Mouse (Mus musculus) c-Kit-negative CD71-positive TER-119-positive erythroid progenitor cells, embryonic 14.5 days (primary cell): ENCODE measurements around the gene Fcgbp.
"Not testable (repeated sequence)": the region's sequence is repeated elsewhere in the genome, so short reads cannot be mapped to it uniquely, and the experiment has no call there.

Experiments
- DNase-seq: peaks from one replicate; pipeline ENCODE4 v3.0.0-alpha.2; 2013; ENCODE audit warnings: low read depth, low spot score

Fcgbp gene

DNA sequence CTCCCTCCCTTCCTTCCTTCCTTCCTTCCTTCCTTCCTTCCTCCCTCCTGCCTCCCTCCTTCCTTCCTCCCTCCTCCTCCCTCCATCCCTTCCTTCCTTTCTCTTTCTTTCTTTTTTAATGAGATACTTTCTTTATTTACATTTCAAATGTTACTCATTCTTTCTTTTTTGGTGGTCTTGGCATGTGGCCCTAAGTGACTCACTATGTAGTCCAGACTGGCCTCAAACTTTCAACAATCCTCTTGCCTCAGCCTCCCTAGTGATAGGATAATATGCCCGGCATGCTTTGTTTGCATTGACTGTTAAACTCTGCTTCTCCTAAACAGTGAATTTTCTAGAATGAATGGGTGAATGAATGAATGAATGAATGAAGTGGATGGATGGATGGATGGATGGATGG is 78.8 kb downstream of the Fcgbp start:
- no peak for DNase-seq

DNA sequence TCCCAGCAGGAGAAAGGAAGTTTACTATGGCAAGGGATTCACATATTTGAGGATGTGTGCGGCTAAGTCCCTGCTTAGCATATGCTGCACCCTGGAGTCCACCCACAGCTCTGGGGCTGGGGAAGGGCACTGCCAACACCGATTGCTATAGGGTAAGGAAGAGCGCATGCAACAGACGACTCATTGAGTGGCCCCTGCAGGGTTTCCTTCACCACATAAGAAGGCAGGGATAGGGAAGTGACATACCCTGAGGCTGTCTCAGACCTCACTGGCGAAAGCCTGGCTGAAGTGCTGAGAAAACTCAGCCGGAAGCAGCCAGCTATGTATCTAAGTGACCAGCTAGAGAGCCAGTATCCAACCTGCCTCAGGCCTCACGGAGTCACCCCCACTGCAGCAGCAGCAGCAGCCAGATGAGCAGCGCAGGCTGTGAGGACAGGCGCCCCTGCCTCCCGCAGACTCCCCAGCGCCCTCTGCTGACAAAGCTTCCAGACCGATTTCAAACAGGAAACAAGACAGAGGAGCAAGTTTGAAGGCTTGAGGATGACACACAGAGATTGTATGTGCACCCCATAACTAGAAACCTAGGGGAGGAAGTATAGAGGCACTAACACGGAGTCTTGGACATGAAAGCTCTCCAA is 80.7 kb downstream of the Fcgbp start:
- DNase-seq, result no peak

DNA sequence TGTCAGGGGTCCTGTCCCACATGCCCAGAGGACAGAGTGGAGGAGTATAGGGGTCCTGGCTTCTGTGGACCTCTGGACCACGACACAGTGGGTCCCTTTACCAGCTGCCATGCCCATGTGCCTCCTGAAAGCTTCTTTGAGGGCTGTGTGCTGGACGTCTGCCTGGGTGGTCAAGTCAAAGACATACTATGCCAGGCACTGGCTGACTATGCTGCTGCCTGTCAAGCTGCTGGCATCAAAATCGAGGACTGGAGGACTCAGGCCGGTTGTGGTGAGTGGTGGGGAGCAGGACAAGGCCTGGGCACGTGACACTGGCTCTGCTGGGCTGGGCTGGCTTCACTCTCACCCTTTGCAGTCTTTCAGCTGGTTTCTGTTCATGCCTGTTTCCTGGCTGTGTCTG is 82.6 kb downstream of the Fcgbp start:
- DNase-seq, result not testable (repeated sequence)

DNA sequence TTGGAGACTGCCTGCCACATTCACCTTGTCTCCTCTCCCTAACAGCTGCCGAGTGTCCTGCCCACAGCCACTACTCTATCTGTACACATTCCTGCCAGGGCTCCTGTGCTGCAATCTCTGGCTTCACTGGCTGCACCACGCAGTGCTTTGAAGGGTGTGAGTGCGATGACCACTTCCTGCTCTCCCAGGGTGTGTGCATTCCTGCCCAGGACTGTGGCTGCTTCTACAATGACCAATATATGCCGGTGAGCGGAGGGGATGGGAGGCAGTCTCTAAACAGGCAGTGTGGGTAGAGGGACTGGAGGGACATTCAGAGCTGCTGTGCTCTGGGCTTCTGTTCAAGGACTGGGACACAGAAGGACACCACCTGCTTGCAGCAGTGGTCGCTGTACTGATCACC is 88.3 kb downstream of the Fcgbp start:
- no peak for DNase-seq

DNA sequence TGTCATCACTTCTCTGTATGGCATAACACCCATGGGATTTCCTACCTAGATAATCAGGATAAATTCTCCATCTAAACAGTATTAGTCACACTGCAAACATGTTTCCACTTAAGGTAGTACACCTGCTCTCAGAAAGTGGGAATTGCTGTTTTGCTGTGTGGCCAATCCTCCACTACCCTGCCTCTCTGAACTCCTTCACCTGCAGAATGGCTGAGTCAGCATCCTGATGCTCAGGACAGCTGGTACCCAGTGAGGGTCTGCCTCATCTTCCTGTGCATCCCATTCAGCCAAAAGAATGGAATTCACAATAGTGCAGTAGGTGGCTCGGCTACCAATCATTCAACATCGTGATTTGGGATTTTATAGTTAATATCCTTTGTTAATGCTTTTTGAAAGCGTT is 88.9 kb downstream of the Fcgbp start:
- DNase-seq, result no peak

DNA sequence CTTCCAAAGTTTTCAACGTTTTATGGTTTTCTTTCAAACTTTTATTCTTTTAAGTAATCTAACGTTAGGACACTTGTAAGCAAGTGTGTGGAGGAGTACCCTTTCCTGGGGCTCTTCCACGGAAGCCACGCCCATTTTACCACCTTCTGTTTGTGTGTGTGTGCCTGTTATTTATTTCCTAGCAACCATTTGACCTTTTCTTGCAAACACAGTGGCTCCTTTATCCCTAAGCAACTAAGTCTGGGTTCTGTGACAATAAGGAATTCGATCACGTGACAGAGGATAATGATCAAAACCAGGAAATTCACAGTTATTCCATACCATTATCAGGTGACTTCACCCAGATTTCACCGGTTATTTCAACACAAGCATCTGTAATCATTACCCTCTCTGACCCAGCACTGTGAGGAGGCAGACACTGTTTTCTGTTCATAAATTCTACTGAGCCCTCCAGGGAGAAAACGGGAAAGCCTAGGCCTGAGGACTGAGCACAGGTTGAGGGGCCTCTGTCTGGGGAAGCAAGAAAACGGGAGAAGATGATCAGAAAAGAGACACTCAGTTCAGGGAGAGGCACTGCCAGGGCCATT is 90.2 kb downstream of the Fcgbp start:
- DNase-seq, result no peak

DNA sequence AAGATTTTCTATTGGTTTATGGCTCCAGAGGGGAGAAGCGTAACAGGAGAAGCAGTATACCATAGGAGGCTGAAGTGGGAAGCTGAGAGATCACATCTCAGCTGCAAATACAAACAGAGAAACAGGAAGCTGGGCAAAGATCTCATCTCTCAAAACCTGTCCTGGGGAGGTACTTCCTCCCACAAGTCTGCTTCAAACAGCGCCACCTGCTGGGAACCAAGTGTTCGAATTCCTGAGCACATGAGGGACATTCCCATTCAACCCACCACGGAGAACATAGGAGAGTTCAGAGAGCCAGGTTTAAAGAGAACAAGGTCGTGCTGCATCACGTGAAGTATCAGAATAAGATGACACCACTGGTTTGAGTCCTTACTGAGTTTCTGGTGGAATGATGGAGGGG is 94.4 kb downstream of the Fcgbp start:
- no peak for DNase-seq

DNA sequence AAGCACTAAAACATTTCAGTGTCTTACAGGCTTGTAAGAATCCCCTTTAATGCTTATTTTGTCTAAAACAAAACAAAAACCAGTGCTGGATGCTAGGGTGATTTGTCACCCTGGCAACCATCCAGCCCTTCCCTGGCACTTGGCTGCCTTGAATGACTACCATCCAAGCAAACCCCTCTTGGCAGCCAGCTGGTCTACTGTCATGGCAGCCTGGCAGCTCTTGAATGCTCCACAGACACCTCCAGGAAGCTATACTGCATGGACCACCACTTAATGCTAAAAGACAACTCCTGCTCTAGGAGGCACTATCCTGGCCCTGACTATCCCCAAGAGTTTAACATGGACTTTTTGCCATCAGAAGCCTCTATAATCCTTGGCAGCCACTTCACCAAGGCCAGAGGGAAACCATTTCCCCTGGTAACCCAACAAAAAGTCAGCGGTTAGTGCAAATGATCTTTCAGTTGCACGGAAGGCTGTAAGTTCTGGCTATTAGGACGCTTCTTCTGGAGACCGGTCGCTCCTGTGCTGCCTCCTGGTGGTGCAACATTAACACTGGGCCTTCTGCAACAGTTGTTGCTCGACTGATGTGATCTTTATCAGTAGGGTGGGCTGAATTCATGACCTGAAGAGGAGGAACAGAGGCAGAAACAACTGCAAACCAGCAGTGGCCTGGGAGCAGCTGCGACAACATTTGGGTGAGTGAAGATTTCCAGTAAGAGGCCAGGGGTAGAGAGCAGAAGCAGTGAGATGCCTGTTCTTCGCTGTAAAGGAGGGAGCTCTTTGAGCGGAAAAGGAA is 97.5 kb downstream of the Fcgbp start:
- peak; percentile 64 for DNase-seq

DNA sequence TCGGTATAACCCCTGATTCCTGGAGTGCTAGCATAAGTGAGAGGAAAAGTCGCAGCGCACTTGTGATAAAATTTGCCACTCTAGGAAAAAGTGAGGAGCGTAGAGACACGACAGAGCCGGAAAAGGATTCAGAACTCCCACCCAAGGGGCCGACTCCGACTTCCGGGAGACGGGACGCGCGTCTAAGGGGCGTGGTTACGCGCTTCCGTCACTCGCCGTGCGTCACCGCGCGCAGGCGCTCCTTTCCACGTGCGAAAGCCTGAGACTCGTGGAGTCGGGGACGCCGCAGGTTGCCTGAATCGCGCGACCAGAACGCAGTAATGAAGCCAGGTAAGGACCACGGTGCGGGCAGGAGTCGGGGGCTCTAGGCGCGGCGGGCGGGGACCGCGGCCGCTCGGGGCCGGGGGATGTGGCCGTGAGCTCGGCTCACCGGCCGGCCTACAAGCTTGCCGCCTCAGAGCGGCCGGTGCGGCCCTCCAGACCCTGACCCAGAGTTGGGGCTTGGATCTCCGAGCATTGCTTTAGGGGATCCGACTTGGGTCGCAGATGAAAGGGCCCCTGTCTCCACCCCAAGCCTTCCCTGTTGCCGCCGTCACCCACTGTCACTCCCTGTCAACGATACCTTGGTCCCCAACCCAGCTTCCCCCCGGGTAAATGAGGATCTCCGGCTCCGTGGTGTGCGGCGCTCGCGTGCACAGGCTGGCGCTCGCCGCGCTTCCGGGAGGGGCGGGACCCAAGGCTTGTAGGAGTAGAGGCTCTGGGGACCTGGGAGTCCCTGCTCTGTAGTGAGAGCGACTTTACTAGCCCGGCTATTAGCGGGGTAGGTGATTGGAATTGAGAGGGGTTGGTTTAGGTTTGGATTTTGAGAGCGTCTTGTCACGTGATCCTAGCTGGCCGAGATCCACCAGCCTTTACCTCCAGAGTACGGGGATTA is 98.7 kb downstream of the Fcgbp start, which contains the start of gene Fbl:
Gene Fbl, plus strand, starts transcription at position 222 of the 934 bp plus-strand sequence.
- peak; percentile 82 for DNase-seq
